Mouse (Mus musculus): ENCODE results near the gene Pecam1. TPM values are rescaled to one million over a fixed set of nuclear protein-coding genes. Genes with fewer than 3 reads are reported as not detected.
"Not testable (repeated sequence)": the region's sequence is repeated elsewhere in the genome, so short reads cannot be mapped to it uniquely, and the experiment has no call there.

Pecam1 gene
- total RNA-seq, 1 experiment, result 83.9 TPM

DNA sequence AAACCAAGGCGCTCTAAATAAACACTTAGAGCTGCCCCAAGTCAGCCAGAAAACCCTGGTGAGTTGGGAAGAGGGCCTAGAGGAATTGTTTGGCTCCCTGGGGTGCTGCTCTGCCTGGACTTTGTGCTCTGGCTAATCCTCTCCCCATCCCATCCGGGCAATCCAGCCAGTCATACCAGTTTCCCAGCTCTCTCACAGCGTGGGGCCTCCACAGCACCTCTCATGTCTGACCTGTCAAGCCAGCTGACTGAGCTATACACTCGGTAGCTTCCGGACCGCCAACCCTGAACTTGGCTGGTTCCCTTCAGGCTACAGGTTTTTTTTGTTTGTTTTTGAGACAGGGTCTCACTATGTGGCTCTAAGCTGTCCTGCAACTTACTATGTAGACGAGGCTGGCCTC is 112.7 kb downstream of the Pecam1 start:
- in situ Hi-C loops (cut with MboI; ENCODE audit: low sequenced_read_pairs in 2 of 2, unreplicated experiment in 2 of 2), result loop anchor here in 1 of 2 experiments (10.0 kb wide), 1 partner anchor 223 kb away; no protein-coding TSS in a partner anchor
- H3K36me3 ChIP-seq (ENCODE audit: control insufficient read depth, insufficient read depth, low read length, poor library complexity, severe bottlenecking), result no peaks in the 10 kb centered on the region
- no peak for TF ChIP-seq ZNF384 (IDR thresholded peaks at IDR 0.05; ENCODE audit: low read depth, low read length)
- TF ChIP-seq CHD2 (IDR thresholded peaks at IDR 0.05; ENCODE audit: low read depth, low read length), result no peak
- no peak for TF ChIP-seq HCFC1 (IDR thresholded peaks at IDR 0.05; ENCODE audit: borderline replicate concordance, insufficient read depth, low read length)
- TF ChIP-seq MAFK (IDR thresholded peaks at IDR 0.05; ENCODE audit: insufficient read depth, low read depth, low read length), result no peak
- no peak for TF ChIP-seq ZC3H11A (IDR thresholded peaks at IDR 0.05; ENCODE audit: borderline replicate concordance, low read depth, low read length)
- H3K4me1 ChIP-seq (ENCODE audit: control insufficient read depth in 2 of 2, insufficient read depth in 2 of 2, low read length in 2 of 2, poor library complexity in 1 of 2), result peaks cover 2 to 31% of the 10 kb centered on the region in 2 experiments; a peak in 2 of 4 replicates
- no peak overlapping the region; a peak in 1 of 4 replicates for H3K4me3 ChIP-seq (ENCODE audit: insufficient read depth in 1 of 2, low read depth in 1 of 2, low read length in 2 of 2, poor library complexity in 1 of 2, severe bottlenecking in 1 of 2)
- H3K27ac ChIP-seq (ENCODE audit: insufficient read depth, low read depth, low read length, poor library complexity, severe bottlenecking), result peak overlapping the region; percentile 65
- 0 out of 2 replicates have a peak overlapping the region, but pooled peaks have one; percentile 2 for H3K9ac ChIP-seq (ENCODE audit: insufficient read depth, low read depth, low read length, poor library complexity, severe bottlenecking)
- no peaks in the 10 kb centered on the region for H3K9me3 ChIP-seq (ENCODE audit: control insufficient read depth, insufficient read depth, low read depth, low read length)
- DNase-seq (ENCODE audit: low read depth, low spot score), result no peak

DNA sequence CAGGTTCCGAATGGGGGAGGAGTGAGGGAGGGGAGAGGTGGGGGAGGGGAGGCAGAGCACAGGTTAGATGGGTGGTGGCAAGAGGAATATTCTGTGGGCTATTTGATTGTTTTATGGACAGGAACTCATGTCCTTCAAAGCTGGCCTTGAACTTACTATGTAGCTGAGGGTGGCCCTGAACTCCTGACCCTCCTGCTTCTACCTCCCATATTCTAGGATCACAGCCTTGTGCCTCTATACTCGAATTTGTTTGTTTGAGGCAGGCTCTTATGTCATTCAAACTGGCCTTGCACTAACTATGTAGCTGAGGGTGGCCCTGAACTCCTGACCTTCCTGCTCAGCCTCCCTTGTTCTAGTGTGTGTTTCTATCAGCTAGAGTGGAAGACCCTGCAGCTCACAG is 114.5 kb downstream of the Pecam1 start:
- in situ Hi-C loops (cut with MboI; ENCODE audit: low sequenced_read_pairs in 2 of 2, unreplicated experiment in 2 of 2), result loop anchor here in 1 of 2 experiments (10.0 kb wide), 1 partner anchor 221 kb away; no protein-coding TSS in a partner anchor
- H3K9ac ChIP-seq (ENCODE audit: insufficient read depth, low read depth, low read length, poor library complexity, severe bottlenecking), result no peak overlapping the region
- H3K27ac ChIP-seq (ENCODE audit: insufficient read depth, low read depth, low read length, poor library complexity, severe bottlenecking), result peak overlapping the region; percentile 72; the same call in 1 of the 2 replicates
- no peak for DNase-seq (ENCODE audit: low read depth, low spot score)
- H3K9me3 ChIP-seq (ENCODE audit: control insufficient read depth, insufficient read depth, low read depth, low read length), result no peaks in the 10 kb centered on the region; the same call in 1 of the 2 replicates
- no peak for TF ChIP-seq MAFK (IDR thresholded peaks at IDR 0.05; ENCODE audit: insufficient read depth, low read depth, low read length)
- no peak for TF ChIP-seq CHD2 (IDR thresholded peaks at IDR 0.05; ENCODE audit: low read depth, low read length)
- TF ChIP-seq ZNF384 (IDR thresholded peaks at IDR 0.05; ENCODE audit: low read depth, low read length), result no peak
- no peak overlapping the region for H3K4me3 ChIP-seq (ENCODE audit: insufficient read depth in 1 of 2, low read depth in 1 of 2, low read length in 2 of 2, poor library complexity in 1 of 2, severe bottlenecking in 1 of 2)
- no peaks in the 10 kb centered on the region for H3K36me3 ChIP-seq (ENCODE audit: control insufficient read depth, insufficient read depth, low read length, poor library complexity, severe bottlenecking)
- H3K4me1 ChIP-seq (ENCODE audit: control insufficient read depth in 2 of 2, insufficient read depth in 2 of 2, low read length in 2 of 2, poor library complexity in 1 of 2), result peaks cover 2 to 29% of the 10 kb centered on the region in 2 experiments; a peak in 2 of 4 replicates

DNA sequence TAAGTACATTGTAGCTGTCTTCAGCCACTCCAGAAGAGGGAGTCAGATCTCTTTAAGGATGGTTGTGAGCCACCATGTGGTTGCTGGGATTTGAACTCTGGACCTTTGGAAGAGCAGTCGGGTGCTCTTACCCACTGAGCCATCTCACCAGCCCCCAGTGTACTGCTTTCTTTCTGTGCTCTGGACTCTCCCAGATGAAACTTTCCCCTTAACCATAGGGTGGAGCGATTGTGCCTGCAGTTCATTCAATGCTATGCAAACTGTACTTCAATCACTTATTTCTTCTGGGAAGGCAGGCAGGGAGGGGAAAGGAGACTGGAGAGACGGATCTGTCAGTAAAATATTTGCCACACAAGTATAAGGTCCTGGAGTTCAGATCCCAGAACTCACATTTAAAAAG is 116.3 kb downstream of the Pecam1 start:
- H3K9ac ChIP-seq (ENCODE audit: insufficient read depth, low read depth, low read length, poor library complexity, severe bottlenecking); H3K4me3 ChIP-seq (ENCODE audit: insufficient read depth in 1 of 2, low read depth in 1 of 2, low read length in 2 of 2, poor library complexity in 1 of 2, severe bottlenecking in 1 of 2); H3K36me3 ChIP-seq (ENCODE audit: control insufficient read depth, insufficient read depth, low read length, poor library complexity, severe bottlenecking); DNase-seq (ENCODE audit: low read depth, low spot score); H3K9me3 ChIP-seq (ENCODE audit: control insufficient read depth, insufficient read depth, low read depth, low read length): not testable (repeated sequence)
- in situ Hi-C loops (cut with MboI; ENCODE audit: low sequenced_read_pairs in 2 of 2, unreplicated experiment in 2 of 2), result loop anchor here in 1 of 2 experiments (10.0 kb wide), 1 partner anchor 219 kb away; no protein-coding TSS in a partner anchor
- H3K4me1 ChIP-seq (ENCODE audit: control insufficient read depth in 2 of 2, insufficient read depth in 2 of 2, low read length in 2 of 2, poor library complexity in 1 of 2), result peaks cover under 1 to 16% of the 10 kb centered on the region in 2 experiments; a peak in 2 of 4 replicates
- H3K27ac ChIP-seq (ENCODE audit: insufficient read depth, low read depth, low read length, poor library complexity, severe bottlenecking), result peak overlapping the region; percentile 20; the same call in 1 of the 2 replicates

DNA sequence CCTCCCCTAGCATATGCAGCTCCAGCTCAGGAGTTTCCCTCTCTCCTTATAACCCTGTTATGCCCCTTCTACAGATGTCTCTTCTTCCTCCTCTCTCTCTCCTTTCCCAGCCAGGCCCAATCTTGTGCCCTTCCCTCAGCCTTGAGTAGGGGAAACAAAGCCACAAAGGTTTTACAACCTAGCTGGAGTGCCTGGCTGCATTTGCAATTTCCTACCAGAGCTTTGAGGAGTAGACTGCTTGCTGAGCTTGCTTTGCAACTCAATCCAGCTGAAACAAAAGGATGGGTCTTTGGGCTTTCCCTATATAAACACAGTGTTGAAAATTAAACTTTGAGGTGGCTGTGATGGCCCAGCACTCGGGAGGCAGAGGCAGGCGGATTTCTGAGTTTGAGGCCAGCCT is 117.0 kb downstream of the Pecam1 start:
- no peak for DNase-seq (ENCODE audit: low read depth, low spot score)
- peaks cover 0 to 12% of the 10 kb centered on the region in 2 experiments; a peak in 2 of 4 replicates for H3K4me1 ChIP-seq (ENCODE audit: control insufficient read depth in 2 of 2, insufficient read depth in 2 of 2, low read length in 2 of 2, poor library complexity in 1 of 2)
- no peak overlapping the region for H3K9ac ChIP-seq (ENCODE audit: insufficient read depth, low read depth, low read length, poor library complexity, severe bottlenecking)
- peak overlapping the region; percentile 38 for H3K27ac ChIP-seq (ENCODE audit: insufficient read depth, low read depth, low read length, poor library complexity, severe bottlenecking)
- TF ChIP-seq ZNF384 (IDR thresholded peaks at IDR 0.05; ENCODE audit: low read depth, low read length) (no peak), CHD2 (IDR thresholded peaks at IDR 0.05; ENCODE audit: low read depth, low read length) (no peak), HCFC1 (IDR thresholded peaks at IDR 0.05; ENCODE audit: borderline replicate concordance, insufficient read depth, low read length) (no peak)
- in situ Hi-C loops (cut with MboI; ENCODE audit: low sequenced_read_pairs in 2 of 2, unreplicated experiment in 2 of 2), result loop anchor here in 1 of 2 experiments (10.0 kb wide), 1 partner anchor 219 kb away; no protein-coding TSS in a partner anchor
- no peaks in the 10 kb centered on the region for H3K36me3 ChIP-seq (ENCODE audit: control insufficient read depth, insufficient read depth, low read length, poor library complexity, severe bottlenecking)
- no peaks in the 10 kb centered on the region; the same call in 1 of the 2 replicates for H3K9me3 ChIP-seq (ENCODE audit: control insufficient read depth, insufficient read depth, low read depth, low read length)
- no peak overlapping the region for H3K4me3 ChIP-seq (ENCODE audit: insufficient read depth in 1 of 2, low read depth in 1 of 2, low read length in 2 of 2, poor library complexity in 1 of 2, severe bottlenecking in 1 of 2)

DNA sequence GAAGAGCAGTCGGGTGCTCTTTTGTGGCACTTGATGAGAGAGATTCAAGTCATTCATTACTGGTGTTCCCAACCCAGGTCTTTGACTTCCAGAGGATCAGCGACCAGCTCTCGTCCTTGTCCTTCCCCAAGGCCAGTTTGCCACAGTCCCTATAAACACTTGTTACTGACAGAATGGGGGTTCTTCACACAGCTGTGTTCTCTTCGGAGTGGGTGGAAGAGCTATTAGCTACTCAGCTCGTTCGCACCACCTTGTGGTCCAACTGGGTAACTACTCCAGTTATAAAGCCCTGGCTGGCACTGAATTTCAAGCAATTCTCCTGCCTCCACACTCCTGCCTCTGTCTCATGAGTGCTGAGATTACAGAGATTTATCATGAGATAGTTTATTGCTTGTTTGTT is 122.7 kb downstream of the Pecam1 start:
- TF ChIP-seq CHD2 (IDR thresholded peaks at IDR 0.05; ENCODE audit: low read depth, low read length) (no peak), ZNF384 (IDR thresholded peaks at IDR 0.05; ENCODE audit: low read depth, low read length) (no peak), HCFC1 (IDR thresholded peaks at IDR 0.05; ENCODE audit: borderline replicate concordance, insufficient read depth, low read length) (no peak), MAFK (IDR thresholded peaks at IDR 0.05; ENCODE audit: insufficient read depth, low read depth, low read length) (no peak), ZC3H11A (IDR thresholded peaks at IDR 0.05; ENCODE audit: borderline replicate concordance, low read depth, low read length) (peak; percentile 95)
- no peak for DNase-seq (ENCODE audit: low read depth, low spot score)
- no peak overlapping the region for H3K9ac ChIP-seq (ENCODE audit: insufficient read depth, low read depth, low read length, poor library complexity, severe bottlenecking)
- in situ Hi-C loops (cut with MboI; ENCODE audit: low sequenced_read_pairs in 2 of 2, unreplicated experiment in 2 of 2), result loop anchor here in 1 of 2 experiments (5.0 to 10.0 kb wide), 2 partner anchors 110 to 203 kb away; no protein-coding TSS in a partner anchor
- H3K36me3 ChIP-seq (ENCODE audit: control insufficient read depth, insufficient read depth, low read length, poor library complexity, severe bottlenecking), result no peaks in the 10 kb centered on the region
- H3K4me3 ChIP-seq (ENCODE audit: insufficient read depth in 1 of 2, low read depth in 1 of 2, low read length in 2 of 2, poor library complexity in 1 of 2, severe bottlenecking in 1 of 2), result no peak overlapping the region
- no peaks in the 10 kb centered on the region for H3K4me1 ChIP-seq (ENCODE audit: control insufficient read depth in 2 of 2, insufficient read depth in 2 of 2, low read length in 2 of 2, poor library complexity in 1 of 2)
- no peak overlapping the region for H3K27ac ChIP-seq (ENCODE audit: insufficient read depth, low read depth, low read length, poor library complexity, severe bottlenecking)
- H3K9me3 ChIP-seq (ENCODE audit: control insufficient read depth, insufficient read depth, low read depth, low read length), result no peaks in the 10 kb centered on the region; the same call in 1 of the 2 replicates
